Mouse (Mus musculus): Measurements from ENCODE around the gene Ncoa5.

Gene Ncoa5

DNA sequence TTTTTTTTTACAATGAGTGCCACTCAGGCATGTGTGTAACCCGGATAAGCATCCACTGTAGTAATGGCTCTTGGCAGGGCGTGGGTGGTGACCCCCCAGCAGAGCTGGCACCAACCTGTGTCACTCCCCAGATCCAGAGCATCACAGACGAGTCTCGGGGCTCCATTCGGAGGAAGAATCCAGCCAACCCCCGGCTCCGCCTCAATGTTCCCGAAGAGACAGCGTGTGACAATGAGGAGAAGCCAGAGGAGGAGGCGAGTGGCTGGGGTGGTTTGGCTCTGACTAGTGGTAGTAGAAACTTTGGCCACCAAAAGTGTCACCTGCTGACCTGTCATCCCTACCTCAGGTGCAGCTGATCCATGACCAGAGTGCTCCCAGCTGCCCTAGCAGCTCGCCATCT, 38.7 kb downstream of the Ncoa5 start:
- DNase-seq (ENCODE audit: low spot score in 2 of 2), result no peak

DNA sequence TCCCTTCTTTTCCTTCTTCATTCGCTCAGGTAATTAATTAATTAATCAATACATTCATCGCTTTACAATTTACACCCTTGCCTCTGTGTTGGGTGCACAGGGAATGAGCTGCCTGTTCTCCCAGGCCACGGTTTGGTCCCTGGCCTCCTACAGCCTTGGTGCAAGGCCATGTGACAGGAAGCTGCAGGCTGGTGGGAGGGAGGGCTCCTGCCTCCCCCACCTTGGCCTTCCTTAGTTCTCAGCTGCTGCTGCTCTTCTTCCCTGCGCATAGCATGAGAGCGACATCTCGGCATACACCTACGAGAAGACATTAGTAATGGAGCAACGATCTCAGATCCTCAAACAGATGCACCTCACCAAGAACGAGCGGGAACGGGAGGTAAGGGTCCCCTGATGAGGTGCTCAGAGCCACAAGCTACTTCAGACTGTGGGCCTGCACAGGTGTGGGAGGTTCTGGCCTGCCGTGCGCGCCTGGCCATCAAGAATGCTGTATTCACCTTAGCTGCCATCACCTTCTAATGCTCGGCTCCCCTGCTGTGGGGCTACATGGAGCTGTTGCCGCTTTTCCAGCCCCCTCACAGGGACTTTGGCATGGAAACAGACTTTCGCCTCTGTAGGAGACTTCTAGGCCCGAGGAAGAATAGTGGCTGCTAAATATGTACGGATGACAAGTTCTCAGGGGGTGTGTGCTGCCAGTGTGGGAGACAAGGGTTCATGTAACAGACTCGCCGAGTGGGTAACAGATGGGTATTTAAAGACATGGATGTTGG, 39.8 kb downstream of the Ncoa5 start:
- DNase-seq (ENCODE audit: low spot score in 2 of 2), result no peak

DNA sequence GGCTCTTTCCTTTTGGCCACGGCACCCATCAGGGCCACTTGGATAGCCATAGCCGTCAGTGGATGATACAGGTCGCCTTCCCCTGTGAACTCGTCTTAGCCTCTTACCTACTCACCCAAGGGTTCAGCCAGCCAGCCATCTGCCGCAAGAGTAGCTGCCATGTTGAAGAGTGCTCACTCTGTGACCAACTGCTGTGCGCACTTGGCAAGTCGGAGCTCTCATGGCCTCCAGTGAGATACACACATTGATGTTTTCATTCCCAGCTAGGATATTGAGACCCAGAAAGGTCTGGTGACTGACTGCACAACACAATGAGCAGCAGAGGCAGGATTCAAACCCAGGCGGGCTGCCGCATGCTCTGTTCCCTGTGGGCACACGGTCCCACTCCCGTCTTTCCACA, 40.5 kb downstream of the Ncoa5 start:
- DNase-seq (ENCODE audit: low spot score in 2 of 2), result no peak

DNA sequence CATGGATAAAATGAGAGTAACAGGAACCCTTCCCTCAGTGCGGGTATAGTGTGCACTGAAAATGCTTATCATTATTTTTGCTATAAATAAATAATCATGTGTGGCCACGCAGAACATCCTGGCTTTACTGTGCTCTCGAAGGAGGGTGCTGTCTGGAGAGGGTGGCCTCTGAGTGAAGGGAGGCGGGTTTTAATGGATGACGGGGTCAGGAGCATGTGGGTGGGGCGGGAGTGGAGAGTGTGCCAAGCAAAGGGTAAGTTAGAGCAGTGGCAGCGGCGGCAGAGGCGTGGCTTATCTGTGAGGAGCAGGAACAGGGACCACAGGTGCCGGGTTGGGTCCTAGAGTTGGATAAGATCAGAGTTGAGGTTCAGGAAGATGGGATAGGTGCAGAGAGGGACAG, 42.9 kb downstream of the Ncoa5 start:
- DNase-seq (ENCODE audit: low spot score in 2 of 2), result no peak

DNA sequence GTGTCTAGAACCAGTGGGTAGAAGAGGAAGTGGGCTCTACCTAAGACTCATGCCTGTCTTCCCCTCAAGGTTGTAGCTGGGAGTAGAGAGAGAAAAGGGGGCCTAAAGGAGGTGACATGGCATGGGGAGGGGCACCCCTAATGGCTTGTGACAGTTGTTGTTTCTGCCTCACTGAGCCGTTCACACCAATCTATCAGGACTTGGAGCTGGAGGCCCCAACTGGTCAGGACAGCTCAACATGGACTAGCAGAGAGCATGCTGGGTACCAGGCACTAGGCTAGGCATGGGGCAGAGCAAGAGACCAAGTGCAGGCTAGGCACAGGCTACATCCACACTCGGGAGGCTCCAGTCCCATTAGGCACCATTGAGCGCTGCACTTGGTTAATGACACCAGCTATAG, 43.6 kb downstream of the Ncoa5 start:
- DNase-seq (ENCODE audit: low spot score in 2 of 2), result no peak

DNA sequence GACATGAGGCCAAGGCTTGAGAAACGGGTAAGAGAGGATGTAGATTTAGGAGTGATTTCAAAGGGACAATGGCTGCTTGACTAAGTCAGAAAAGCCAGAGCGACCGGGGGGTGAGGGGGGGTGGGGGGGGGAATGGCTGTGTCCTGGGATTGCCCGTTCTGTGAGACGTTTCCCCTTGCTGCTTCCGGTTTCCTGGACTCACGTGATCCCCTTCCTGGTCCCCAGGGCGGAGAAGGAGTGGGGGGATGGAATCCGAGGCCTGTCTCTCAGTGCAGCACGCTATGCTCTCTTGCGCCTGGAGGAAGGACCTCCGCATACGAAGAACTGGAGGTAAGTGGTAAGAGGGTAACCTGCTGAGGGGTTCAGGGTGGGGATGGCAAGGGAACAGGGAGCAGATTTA, 45.9 kb downstream of the Ncoa5 start:
- DNase-seq (ENCODE audit: low spot score in 2 of 2), result no peak

DNA sequence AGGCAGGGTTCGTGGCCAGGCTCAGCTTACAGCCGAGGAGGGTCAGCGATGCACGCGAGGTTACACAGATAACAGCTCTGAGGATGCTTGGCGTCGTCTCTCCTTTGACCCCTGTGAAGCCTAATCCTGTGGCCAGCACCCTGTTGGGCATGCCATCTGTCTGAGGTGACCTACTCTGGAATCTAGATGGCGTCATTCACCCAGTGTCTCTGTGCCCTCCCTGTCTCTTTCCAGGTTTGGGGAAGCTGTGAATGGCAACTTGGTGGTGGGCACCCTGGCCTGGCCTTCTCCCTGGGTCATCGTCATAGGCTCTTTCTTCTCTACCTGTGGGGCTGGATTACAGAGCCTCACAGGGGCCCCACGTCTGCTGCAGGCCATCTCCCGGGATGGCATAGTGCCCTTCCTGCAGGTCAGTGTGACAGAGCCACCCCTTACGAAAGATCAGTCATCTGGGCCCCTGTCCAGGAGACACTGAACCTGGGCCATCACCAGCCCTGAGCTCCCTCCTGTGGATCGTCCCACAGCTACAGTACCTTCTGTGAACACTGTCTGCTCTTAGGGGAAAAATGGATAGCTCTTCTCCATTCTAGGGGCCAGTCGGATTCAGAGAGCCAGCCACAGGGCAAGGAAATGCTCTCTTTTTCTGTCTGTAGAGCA, 48.2 kb downstream of the Ncoa5 start:
- DNase-seq (ENCODE audit: low spot score in 2 of 2), result no peak

DNA sequence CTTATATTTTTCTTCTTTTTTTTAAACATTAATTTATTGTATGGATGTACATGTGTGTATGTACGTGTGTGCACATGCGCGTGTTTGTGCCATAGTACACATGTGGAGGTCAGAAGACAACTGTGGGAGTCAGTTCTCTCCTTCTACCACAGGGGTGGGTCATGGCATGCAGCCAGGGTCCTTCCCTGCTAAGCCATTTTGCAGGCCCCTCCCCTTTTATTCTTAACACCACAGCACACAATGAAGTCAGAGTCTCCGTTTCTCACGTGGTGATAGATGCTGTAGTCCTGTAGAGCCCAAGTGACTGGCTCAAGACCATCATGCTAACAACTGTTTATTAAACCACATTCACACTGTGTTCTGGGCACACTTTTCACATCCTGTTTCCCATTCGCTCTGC, 48.7 kb downstream of the Ncoa5 start:
- DNase-seq (ENCODE audit: low spot score in 2 of 2), result no peak

DNA sequence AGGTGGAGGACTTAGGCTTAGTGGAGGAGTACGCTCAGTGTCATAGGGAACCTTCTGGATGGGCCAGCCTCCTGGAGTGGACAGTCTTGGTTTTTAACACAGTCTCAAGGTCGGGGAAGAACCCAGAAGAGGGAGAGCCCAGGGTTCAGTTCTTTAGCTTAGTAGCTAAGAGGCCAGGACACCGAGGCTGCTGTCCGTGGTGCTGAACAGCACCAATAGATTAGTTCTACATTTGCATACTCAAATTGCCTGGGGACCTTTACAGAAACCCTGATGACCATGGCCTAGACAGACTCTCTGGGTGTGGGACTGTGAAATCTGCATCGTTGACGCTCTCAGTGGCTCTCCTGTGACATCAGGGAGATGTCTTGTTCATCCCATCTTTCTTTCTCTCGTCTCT, 54.9 kb downstream of the Ncoa5 start:
- DNase-seq (ENCODE audit: low spot score in 2 of 2), result no peak

DNA sequence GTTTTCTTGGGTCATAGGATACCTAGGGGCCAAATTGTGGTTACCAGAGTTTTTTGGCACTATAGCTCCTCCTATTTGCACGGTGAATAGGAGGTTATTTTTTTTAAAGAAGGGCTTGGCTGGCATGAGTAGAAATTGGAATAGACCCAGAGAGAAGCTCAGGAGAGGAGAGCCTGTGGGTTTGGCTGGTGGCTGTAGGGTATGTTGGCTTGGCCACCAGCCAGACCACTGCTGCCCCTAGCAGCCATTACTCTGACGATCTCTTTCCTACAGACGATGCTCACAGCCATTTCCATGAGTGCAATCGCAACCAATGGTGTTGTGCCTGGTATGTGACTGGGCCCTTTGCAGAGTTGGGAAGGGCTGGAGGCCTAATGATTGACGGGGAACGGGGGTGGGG, 59.1 kb downstream of the Ncoa5 start:
- no peak for DNase-seq (ENCODE audit: low spot score in 2 of 2)

DNA sequence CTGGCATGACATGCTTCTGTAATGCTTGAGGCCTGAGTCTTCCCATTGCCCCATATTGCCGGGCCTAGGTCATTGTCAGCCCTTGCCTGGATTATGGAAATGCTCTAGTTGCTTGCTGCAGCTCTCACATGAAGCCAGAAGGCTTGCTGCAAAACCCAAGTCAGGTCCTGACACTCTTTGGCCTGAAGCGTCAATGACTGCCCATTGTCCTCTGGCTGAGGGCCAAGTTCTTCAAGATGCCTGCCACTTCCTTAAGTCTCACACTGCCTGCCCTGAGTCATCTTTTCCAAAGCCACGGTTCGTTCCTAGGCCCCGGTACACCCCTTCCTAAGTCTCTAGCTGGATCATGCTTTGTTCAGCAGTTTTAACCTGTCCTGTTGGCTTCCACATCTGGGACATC, 62.0 kb downstream of the Ncoa5 start:
- DNase-seq (ENCODE audit: low spot score in 2 of 2), result no peak

DNA sequence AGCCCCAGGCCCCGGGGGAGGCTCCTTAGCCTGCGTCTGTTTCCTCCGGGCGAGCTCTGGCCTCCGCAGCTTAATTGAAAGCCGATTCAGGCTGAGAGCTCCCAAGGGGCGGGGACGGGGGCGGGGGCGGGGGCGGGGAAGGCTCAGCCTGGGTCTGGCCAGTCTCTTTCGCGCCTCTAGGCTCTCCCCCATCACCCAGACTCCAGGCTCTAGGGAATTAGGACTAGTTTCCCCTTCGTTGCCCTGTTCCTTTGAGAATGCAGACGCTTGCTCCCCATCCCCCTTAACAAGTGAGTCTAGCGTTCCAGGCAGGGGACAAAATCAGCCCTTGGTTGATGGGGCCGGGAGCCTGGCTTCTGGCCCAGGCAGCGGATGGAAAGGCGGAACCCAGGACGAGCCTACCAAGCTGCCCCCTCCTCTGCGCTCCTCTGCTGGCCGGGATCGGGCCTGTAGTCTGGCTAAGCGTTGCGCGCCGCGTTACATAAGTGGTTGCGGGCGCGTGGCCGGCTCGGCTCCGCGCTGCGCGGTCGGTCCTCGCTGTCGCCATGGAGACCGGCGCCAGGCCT, 64.0 kb downstream of the Ncoa5 start:
- DNase-seq (ENCODE audit: low spot score in 2 of 2), result no peak

DNA sequence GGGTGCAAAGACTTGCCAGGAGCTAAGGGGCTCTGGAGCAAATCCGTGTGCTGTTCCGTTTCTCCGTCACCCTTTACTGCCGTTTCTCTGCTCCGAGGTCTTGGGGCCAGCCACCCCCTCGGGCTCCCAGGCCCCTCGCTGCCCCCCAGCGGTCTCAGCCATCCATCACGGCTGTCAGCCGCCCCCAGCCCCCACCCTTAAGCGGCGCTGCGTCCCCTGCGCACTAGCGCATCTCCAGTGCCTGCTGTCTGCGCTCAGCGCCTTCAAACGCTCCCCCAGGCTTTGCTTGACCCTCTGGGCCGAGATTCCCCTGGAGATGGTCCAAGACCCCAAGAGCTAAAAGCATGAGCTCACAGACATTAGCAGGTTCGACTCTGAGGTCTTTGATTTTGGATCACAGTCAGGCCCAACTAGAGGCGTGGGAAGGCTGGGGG, 65.3 kb downstream of the Ncoa5 start:
- DNase-seq (ENCODE audit: low spot score in 2 of 2), result no peak

DNA sequence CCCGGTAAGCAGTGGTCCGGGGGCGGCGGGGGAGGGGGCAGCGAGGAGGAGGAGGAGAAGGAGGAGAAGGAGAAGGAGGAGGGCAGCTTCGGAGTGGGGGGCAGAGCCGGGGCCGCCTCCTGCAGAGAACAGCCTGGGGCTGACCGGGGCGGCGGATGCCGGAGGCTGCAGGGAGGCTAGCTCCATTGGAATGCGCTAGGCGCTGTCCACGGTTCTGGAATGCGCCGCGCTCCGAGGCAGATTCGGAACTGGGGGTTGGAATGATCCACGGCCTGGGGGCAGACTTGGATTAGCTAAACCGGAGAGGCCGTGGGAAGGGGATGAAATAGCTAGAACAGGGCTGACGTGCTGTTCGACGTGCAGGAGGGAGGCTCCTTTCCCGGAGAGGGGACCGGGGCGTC, 66.2 kb downstream of the Ncoa5 start:
- DNase-seq (ENCODE audit: low spot score in 2 of 2), result no peak

DNA sequence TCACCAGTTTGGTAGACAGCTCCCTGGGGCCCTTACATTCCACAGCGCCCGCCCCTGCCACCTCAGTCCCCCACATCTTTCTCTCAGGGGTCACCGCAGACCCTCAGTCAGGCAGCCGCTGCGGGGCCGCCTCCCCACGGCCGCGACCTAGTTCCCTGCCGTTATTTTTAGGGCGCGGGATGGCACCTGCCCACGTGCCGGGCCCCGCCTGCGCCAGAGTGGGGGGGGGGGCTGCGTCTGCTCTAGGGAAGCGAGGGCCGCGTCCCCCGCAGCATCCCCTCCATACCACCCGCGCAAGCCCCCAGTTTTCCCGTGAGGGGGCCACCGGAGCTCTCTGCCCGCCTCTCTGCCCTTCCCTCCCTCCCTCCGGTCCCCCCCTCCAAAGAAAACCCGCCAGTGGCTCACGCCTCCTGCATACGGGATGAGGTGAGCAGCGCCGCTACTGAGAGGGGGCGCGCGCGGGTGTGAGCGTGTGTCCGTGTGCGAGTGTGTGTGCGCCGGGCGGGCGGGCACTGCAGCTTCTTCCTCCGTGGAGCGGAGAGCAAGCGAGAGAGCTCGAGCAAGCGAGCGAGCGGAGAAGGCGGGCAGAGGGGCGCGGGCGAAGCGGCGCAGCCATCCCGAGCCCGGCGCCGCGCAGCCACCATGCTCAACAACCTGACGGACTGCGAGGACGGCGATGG, 66.8 kb downstream of the Ncoa5 start:
- no peak for DNase-seq (ENCODE audit: low spot score in 2 of 2)

DNA sequence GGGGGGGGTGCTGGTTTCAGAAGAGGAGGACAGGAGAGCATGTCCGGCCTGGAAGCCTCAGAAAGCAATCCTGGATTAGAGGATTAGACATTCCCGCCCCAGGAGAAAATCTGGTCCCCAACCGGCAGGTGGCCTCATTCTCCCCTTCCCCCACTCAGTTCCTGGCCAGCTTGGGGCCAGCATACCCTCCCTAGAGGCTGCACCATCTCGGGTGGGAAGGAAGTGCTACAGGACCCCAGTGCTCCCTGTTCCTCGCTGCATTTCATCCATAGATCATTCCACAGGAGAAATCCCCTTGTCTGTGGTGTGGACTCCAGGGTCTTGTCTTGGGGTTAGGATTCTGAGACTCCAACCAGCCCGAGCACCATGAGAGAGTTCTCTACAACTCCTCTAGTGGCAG, 67.5 kb downstream of the Ncoa5 start:
- DNase-seq (ENCODE audit: low spot score in 2 of 2), result no peak

DNA sequence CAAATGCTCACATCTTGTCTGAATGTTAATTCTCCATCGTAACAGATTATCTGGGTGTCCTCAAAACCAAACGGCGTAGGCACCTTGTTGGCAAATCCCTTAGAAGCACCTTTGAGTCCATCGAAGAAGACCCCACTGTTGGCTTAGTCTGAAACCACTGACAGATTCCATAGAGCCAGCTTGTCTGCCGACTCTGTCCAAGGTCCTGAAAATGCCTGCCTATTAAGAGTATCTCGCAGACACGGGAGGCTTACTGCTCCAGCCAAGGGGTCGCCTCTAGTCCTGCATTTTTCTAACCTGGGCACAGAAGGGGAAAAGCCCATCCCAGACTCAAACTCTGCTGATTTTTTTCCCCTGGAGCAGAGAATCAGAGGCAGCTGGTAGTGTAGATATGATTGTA, 68.3 kb downstream of the Ncoa5 start:
- DNase-seq (ENCODE audit: low spot score in 2 of 2), result no peak

DNA sequence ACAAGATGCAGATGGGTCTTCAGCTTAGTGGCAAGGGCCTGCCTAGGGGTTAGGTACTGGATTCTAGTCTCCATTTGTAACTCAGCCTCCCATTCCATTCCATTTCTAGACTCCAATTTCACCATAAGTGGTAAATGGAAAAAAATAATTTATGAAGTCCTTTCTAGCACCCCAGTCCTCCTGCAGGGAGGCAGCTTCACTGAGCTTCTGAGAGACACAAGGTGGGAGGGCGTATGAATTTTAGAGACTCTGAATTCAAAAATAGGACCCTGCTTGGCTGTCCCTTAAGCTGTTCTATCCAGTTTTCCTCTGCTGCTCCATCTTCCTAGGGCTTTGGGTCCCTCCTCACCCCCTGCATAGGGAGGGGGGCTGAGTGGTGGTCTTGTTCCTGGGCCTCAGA, 69.7 kb downstream of the Ncoa5 start:
- no peak for DNase-seq (ENCODE audit: low spot score in 2 of 2)

DNA sequence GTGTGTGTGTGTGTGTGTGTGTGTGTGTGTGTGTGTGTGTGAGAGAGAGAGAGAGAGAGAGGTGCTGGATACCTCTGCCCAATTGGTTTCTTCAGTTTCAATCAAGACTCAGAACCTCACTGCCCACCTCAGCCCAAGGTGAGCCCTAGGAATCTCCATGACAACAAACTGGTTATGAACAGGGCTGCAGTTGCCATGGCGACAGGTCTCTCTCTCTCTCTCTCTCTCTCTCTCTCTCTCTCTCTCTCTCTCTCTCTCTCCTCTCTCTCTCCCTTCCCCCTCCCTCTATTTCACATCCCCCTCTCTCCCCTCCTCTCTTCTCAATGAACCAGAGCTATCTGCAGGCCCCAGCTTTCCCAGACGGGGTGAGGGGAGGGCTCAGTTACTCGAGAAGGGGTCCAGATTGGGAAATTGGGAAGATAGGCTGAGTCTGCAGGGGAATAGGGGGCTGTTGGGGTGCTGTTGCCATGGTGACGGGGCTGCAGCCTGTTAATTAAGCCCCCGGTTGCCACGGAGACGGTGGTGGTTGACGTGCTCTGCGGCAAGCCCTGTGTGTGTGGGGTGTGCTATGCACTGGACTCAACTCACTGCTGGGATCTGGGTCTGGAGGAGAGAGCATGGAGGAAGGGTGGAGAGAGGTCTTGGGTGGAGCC, 70.3 kb downstream of the Ncoa5 start:
- no peak for DNase-seq (ENCODE audit: low spot score in 2 of 2)

DNA sequence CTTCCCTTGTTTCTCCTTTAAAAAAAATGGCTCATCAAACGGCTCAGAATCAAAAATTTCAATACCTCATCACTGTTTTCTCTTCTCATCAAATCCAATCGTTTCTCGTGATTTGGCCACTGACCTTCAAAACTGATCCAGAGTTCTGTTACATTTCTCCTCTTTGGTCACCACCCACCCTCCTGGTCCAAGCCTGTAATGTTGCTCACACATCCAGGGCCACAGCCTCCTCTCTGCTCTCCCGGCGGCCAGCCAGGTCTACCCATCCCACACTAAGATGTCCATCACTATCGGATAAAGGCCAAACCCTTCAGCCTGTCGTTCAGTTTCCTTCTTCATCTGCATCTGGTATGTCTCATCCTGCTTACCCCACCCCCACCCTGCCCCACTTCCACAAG, 72.5 kb downstream of the Ncoa5 start:
- DNase-seq (ENCODE audit: low spot score in 2 of 2), result no peak

DNA sequence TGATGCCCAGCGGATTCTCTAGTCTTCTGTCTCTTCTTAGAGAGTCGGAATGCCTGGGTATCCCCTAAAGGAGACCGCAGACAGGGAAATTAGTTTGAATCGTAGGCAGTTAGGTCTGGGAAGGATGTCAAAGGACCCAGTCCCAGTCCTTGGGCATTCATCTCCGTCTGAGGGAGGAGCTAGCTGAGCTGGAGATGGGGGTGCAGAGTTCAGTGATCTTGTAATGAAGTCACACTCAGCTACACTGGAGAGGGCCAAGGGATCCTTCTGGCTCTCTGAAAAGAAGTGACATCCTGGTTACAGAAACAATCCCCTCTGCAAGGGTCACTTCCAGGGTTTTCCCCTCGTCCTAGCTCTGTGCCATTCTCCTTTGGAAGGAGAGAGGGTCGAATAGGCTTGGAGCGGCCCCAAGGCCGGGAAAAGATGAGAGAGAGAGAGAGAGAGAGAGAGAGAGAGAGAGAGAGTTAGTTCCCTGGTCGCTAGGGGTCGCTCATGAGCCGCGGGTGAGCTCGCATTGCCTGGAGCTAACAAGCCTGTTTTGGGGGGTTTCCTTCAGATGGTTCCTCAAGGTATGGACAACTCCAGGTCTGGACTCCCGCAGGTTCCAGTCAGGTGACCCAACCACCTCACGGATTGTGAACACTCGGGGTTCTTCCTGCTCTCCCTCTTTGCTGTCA, 73.0 kb downstream of the Ncoa5 start:
- peak; percentile 62 to 75 for DNase-seq (ENCODE audit: low spot score in 2 of 2)
